ENCODE assay signal across 27 mouse cellular contexts in the genomic region with DNA sequence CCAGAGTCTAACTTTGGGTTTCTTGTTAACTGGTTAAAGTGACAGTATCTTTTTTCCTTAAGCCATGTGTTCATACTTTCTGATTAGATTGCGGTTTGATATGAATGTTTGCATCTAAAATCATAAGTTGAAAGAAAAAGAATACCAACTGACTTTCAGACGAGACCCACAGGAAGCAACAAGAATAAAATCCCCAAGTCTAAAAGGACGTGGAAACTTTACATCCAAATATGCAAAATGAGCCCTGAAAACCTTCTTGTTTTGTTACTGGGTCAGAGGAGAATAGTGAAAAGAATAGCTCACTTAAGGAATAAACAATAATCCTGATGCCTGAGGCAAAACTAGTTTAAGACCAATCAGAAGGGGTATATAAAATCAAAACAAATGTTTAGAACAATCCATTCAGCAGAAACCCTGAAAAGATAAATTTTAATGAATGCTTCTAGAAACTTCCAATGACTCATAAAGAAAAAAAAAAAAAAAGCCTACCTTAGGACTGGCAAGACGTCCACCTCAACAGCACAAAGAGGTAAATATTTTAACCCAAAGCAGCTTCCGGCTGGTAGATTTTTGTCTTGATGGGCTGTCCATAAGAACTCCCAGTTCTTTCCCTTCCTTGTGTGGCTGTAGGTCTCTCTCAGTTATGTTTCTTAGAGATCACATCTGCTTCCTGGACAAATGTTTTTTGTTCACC.
DNase-seq lines count a peak whose midpoint lies in the region; ATAC-seq lines count a peak whose summit lies in the region.
"Had no signal": no experiment of that assay in that cellular context is flagged by ENCODE, and none has a peak within 500 bp of the region (broad histone marks: within the 10 kb centered on the region; RNA-seq: fewer than 3 reads in every experiment).

No protein-coding gene starts in this region.

- no peak overlapping the region for H3K4me3 ChIP-seq in limb, embryonic 10.5 days
- H3K4me3 ChIP-seq in hindbrain, embryonic 10.5 days: no peak overlapping the region
- H3K4me3 ChIP-seq: embryonic facial prominence, embryonic 13.5 days; embryonic facial prominence, embryonic 15.5 days; erythroblast, embryonic 14.5 days; forebrain, embryonic 10.5 days; forebrain, embryonic 12.5 days; forebrain, embryonic 15.5 days had no signal

- peaks cover 43% of the 10 kb centered on the region for H3K36me3 ChIP-seq in limb, embryonic 10.5 days
- no peaks in the 10 kb centered on the region for H3K36me3 ChIP-seq in hindbrain, embryonic 10.5 days
- H3K36me3 ChIP-seq: forebrain, embryonic 10.5 days; G1E had no signal

- intact Hi-C loops in heart, postnatal 10 days (cut with DNase I): no loop called here

- no peaks in the 10 kb centered on the region for H3K9me3 ChIP-seq in limb, embryonic 10.5 days (replicated peaks)
- H3K9me3 ChIP-seq in hindbrain, embryonic 10.5 days: no peaks in the 10 kb centered on the region
- H3K9me3 ChIP-seq: embryonic facial prominence, embryonic 13.5 days; embryonic facial prominence, embryonic 15.5 days; forebrain, embryonic 10.5 days; forebrain, embryonic 12.5 days; forebrain, embryonic 15.5 days; G1E had no signal

- H3K4me1 ChIP-seq in limb, embryonic 10.5 days: no peaks in the 10 kb centered on the region
- no peaks in the 10 kb centered on the region for H3K4me1 ChIP-seq in hindbrain, embryonic 10.5 days (replicated peaks)
- H3K4me1 ChIP-seq: embryonic facial prominence, embryonic 15.5 days; forebrain, embryonic 10.5 days; forebrain, embryonic 12.5 days had no signal

- H3K27ac ChIP-seq in limb, embryonic 10.5 days: no peak overlapping the region
- no peak overlapping the region for H3K27ac ChIP-seq in hindbrain, embryonic 10.5 days
- H3K27ac ChIP-seq: embryonic facial prominence, embryonic 13.5 days; embryonic facial prominence, embryonic 15.5 days; forebrain, embryonic 10.5 days; forebrain, embryonic 12.5 days; forebrain, embryonic 15.5 days had no signal

- ATAC-seq in CD4-positive, CD25-positive, alpha-beta regulatory T cell, adult 4 months: peak; percentile 48
- peak; percentile 44 for ATAC-seq in activated CD4-positive, CD25-positive, alpha-beta regulatory T cell, adult 4 months
- peak; percentile 47 for ATAC-seq in inflammation-experienced regulatory T-cells, adult 6 months
- ATAC-seq: forebrain, embryonic 15.5 days; forebrain, postnatal 0 days; Patski had no signal

- WGBS in limb, embryonic 10.5 days: 85% methylated on average over 5 of the region's 5 CpGs
- 83% methylated on average over 5 of the region's 5 CpGs for WGBS in hindbrain, embryonic 10.5 days

- DNase-seq in heart, adult 11 months: peak; percentile 6
- no peak for DNase-seq in heart, adult 8-10 months (ENCODE audit: low spot score)
- DNase-seq in heart, postnatal 10 days: no peak
- no peak for DNase-seq in limb, embryonic 10.5 days (ENCODE audit: low spot score)
- no peak for DNase-seq in hindbrain, embryonic 10.5 days (ENCODE audit: low spot score)
- DNase-seq: adrenal gland, adult 8-10 months; adrenal gland, postnatal 25 days; B cell, adult 2 months; cerebellum, adult 11 months; cerebellum, adult 18-20 months; cerebellum, adult 8-10 months; cerebellum, adult 9-11 months; cerebellum, postnatal 14 days; cerebellum, postnatal 36 days; embryo, embryonic 11 days; forebrain, postnatal 0 days had no signal

- no peaks in the 10 kb centered on the region for H3K27me3 ChIP-seq in limb, embryonic 10.5 days (ENCODE audit: low read depth, poor library complexity, severe bottlenecking)
- no peaks in the 10 kb centered on the region for H3K27me3 ChIP-seq in hindbrain, embryonic 10.5 days (ENCODE audit: insufficient read depth, poor library complexity, severe bottlenecking)
- H3K27me3 ChIP-seq: embryonic facial prominence, embryonic 13.5 days; embryonic facial prominence, embryonic 15.5 days; forebrain, embryonic 12.5 days; forebrain, embryonic 15.5 days; Patski had no signal
